29 mouse cellular contexts compared by ENCODE assay signal in genomic region chr1:35992937-35993336, GRCm38 (mm10).
DNase-seq lines count a peak whose midpoint lies in the region; ATAC-seq lines count a peak whose summit lies in the region.
"Had no signal": no experiment of that assay in that cellular context is flagged by ENCODE, and none has a peak within 500 bp of the region (broad histone marks: within the 10 kb centered on the region; RNA-seq: fewer than 3 reads in every experiment).

No protein-coding gene starts in this region.

- H3K9me3 ChIP-seq in forebrain, embryonic 10.5 days, result peaks cover 13% of the 10 kb centered on the region; the same call in 1 of the 2 replicates
- peaks cover 15% of the 10 kb centered on the region; the same call in 1 of the 2 replicates for H3K9me3 ChIP-seq in forebrain, embryonic 13.5 days (replicated peaks)
- H3K9me3 ChIP-seq in embryonic facial prominence, embryonic 10.5 days, result peaks cover 5% of the 10 kb centered on the region
- 0 out of 2 replicates have a peak, but pooled peaks cover 12% of the 10 kb centered on the region for H3K9me3 ChIP-seq in embryonic facial prominence, embryonic 15.5 days (replicated peaks)
- 0 out of 2 replicates have a peak, but pooled peaks cover 7% of the 10 kb centered on the region for H3K9me3 ChIP-seq in limb, embryonic 15.5 days
- H3K9me3 ChIP-seq in heart, embryonic 11.5 days (replicated peaks; ENCODE audit: control insufficient read depth, low read length), result no peaks in the 10 kb centered on the region

- intact Hi-C loops in heart, postnatal 36 days (cut with DNase I), result no loop called here

- H3K4me2 ChIP-seq in forebrain, embryonic 13.5 days, result no peak overlapping the region
- H3K4me2 ChIP-seq in embryonic facial prominence, embryonic 15.5 days (replicated peaks), result no peak overlapping the region
- H3K4me2 ChIP-seq in limb, embryonic 15.5 days, result no peak overlapping the region
- H3K4me2 ChIP-seq in heart, embryonic 11.5 days, result no peak overlapping the region
- H3K4me2 ChIP-seq: hindbrain, embryonic 14.5 days; liver, embryonic 13.5 days; midbrain, embryonic 15.5 days; neural tube, embryonic 15.5 days had no signal

- H3K27ac ChIP-seq in forebrain, embryonic 10.5 days, result 0 out of 2 replicates have a peak overlapping the region, but pooled peaks have one; percentile 36
- H3K27ac ChIP-seq in forebrain, embryonic 13.5 days, result no peak overlapping the region
- H3K27ac ChIP-seq in embryonic facial prominence, embryonic 10.5 days (replicated peaks), result peak overlapping the region; percentile 72
- peak overlapping the region; percentile 82 for H3K27ac ChIP-seq in embryonic facial prominence, embryonic 15.5 days (replicated peaks)
- H3K27ac ChIP-seq in limb, embryonic 15.5 days, result peak overlapping the region; percentile 70
- H3K27ac ChIP-seq in heart, embryonic 11.5 days (ENCODE audit: low read depth, low read length), result no peak overlapping the region
- H3K27ac ChIP-seq: heart, embryonic 10.5 days; hindbrain, embryonic 14.5 days; kidney, postnatal 0 days; liver, embryonic 13.5 days; midbrain, embryonic 15.5 days; neural tube, embryonic 15.5 days had no signal

- H3K9ac ChIP-seq in forebrain, embryonic 13.5 days, result no peak overlapping the region
- no peak overlapping the region for H3K9ac ChIP-seq in embryonic facial prominence, embryonic 15.5 days
- H3K9ac ChIP-seq in limb, embryonic 15.5 days, result no peak overlapping the region
- H3K9ac ChIP-seq in heart, embryonic 11.5 days (ENCODE audit: low read depth, low read length), result no peak overlapping the region
- H3K9ac ChIP-seq: hindbrain, embryonic 14.5 days; liver, embryonic 13.5 days; midbrain, embryonic 15.5 days; neural tube, embryonic 15.5 days had no signal

- H3K36me3 ChIP-seq in forebrain, embryonic 10.5 days (replicated peaks), result no peaks in the 10 kb centered on the region
- H3K36me3 ChIP-seq in forebrain, embryonic 13.5 days (ENCODE audit: poor library complexity, severe bottlenecking), result no peaks in the 10 kb centered on the region
- H3K36me3 ChIP-seq in embryonic facial prominence, embryonic 10.5 days (replicated peaks), result no peaks in the 10 kb centered on the region
- H3K36me3 ChIP-seq in embryonic facial prominence, embryonic 15.5 days, result no peaks in the 10 kb centered on the region
- H3K36me3 ChIP-seq in limb, embryonic 15.5 days, result no peaks in the 10 kb centered on the region
- H3K36me3 ChIP-seq in heart, embryonic 11.5 days (ENCODE audit: control insufficient read depth, insufficient read depth, low read length), result no peaks in the 10 kb centered on the region
- H3K36me3 ChIP-seq: G1E; heart, embryonic 10.5 days; liver, embryonic 13.5 days; midbrain, embryonic 15.5 days; neural tube, embryonic 15.5 days had no signal

- no peak for ATAC-seq in forebrain, embryonic 13.5 days
- no peak for ATAC-seq in embryonic facial prominence, embryonic 15.5 days (ENCODE audit: insufficient number of reproducible peaks, low FRiP score, low TSS enrichment, low read depth)
- no peak for ATAC-seq in limb, embryonic 15.5 days (ENCODE audit: insufficient number of reproducible peaks, low FRiP score, low TSS enrichment, low read depth)
- ATAC-seq in heart, embryonic 11.5 days (replicated peaks; ENCODE audit: insufficient number of reproducible peaks, low FRiP score, low TSS enrichment), result no peak
- ATAC-seq: inflammation-experienced regulatory T-cells, adult 6 months; midbrain, embryonic 15.5 days; Patski had no signal

- WGBS in forebrain, embryonic 10.5 days, result 70% methylated on average over 3 of the region's 3 CpGs
- 74% methylated on average over 3 of the region's 3 CpGs for WGBS in forebrain, embryonic 13.5 days
- 49% methylated on average over 3 of the region's 3 CpGs for WGBS in embryonic facial prominence, embryonic 10.5 days
- WGBS in embryonic facial prominence, embryonic 15.5 days, result 56% methylated on average over 3 of the region's 3 CpGs
- WGBS in limb, embryonic 15.5 days, result 50% methylated on average over 3 of the region's 3 CpGs
- WGBS in heart, embryonic 11.5 days (ENCODE audit: insufficient replicate concordance), result 68% methylated on average over 3 of the region's 3 CpGs

- no peak for DNase-seq in forebrain, embryonic 10.5 days (ENCODE audit: extremely low spot score, low spot score)
- DNase-seq in embryonic facial prominence, embryonic 10.5 days (ENCODE audit: low spot score), result peak; percentile 29
- no peak for DNase-seq in heart, postnatal 36 days
- no peak for DNase-seq in layer of hippocampus, adult 9-11 months
- DNase-seq: adrenal gland, adult 2 months; heart, postnatal 10 days; kidney, adult 18-20 months; left cerebral cortex, postnatal 4 days; liver, embryonic 13.5 days; lung, adult 2 months; lung, postnatal 14 days; right cerebral cortex, adult 18-20 months; right cerebral cortex, postnatal 4 days; thymus, adult 18-20 months; thymus, postnatal 36 days had no signal

- no peak overlapping the region for H3K4me3 ChIP-seq in forebrain, embryonic 10.5 days
- no peak overlapping the region for H3K4me3 ChIP-seq in forebrain, embryonic 13.5 days
- H3K4me3 ChIP-seq in embryonic facial prominence, embryonic 10.5 days, result no peak overlapping the region
- H3K4me3 ChIP-seq in embryonic facial prominence, embryonic 15.5 days (replicated peaks), result no peak overlapping the region
- H3K4me3 ChIP-seq in limb, embryonic 15.5 days, result no peak overlapping the region
- no peak overlapping the region for H3K4me3 ChIP-seq in heart, embryonic 11.5 days (ENCODE audit: low read depth, low read length)
- H3K4me3 ChIP-seq: heart, embryonic 10.5 days; liver, embryonic 13.5 days; megakaryocyte, embryonic 14.5 days; midbrain, embryonic 15.5 days; neural tube, embryonic 15.5 days had no signal

- no peaks in the 10 kb centered on the region for H3K27me3 ChIP-seq in forebrain, embryonic 10.5 days (ENCODE audit: poor library complexity, severe bottlenecking)
- H3K27me3 ChIP-seq in forebrain, embryonic 13.5 days, result no peaks in the 10 kb centered on the region
- H3K27me3 ChIP-seq in embryonic facial prominence, embryonic 10.5 days (replicated peaks; ENCODE audit: low read depth, poor library complexity, severe bottlenecking), result no peaks in the 10 kb centered on the region
- H3K27me3 ChIP-seq in embryonic facial prominence, embryonic 15.5 days, result no peaks in the 10 kb centered on the region
- H3K27me3 ChIP-seq in limb, embryonic 15.5 days, result no peaks in the 10 kb centered on the region
- no peaks in the 10 kb centered on the region for H3K27me3 ChIP-seq in heart, embryonic 11.5 days (ENCODE audit: control insufficient read depth, insufficient read depth, low read length)
- H3K27me3 ChIP-seq: CH12.LX; liver, embryonic 13.5 days; midbrain, embryonic 15.5 days; neural tube, embryonic 15.5 days; Patski had no signal

- H3K4me1 ChIP-seq in forebrain, embryonic 10.5 days, result peaks cover 10% of the 10 kb centered on the region; the same call in 1 of the 2 replicates
- no peaks in the 10 kb centered on the region; the same call in 1 of the 2 replicates for H3K4me1 ChIP-seq in forebrain, embryonic 13.5 days
- peaks cover 23% of the 10 kb centered on the region for H3K4me1 ChIP-seq in embryonic facial prominence, embryonic 10.5 days
- peaks cover 8% of the 10 kb centered on the region for H3K4me1 ChIP-seq in embryonic facial prominence, embryonic 15.5 days
- peaks cover 17% of the 10 kb centered on the region for H3K4me1 ChIP-seq in limb, embryonic 15.5 days
- no peaks in the 10 kb centered on the region for H3K4me1 ChIP-seq in heart, embryonic 11.5 days (ENCODE audit: control insufficient read depth, insufficient read depth, low read length)
- H3K4me1 ChIP-seq: liver, embryonic 13.5 days; midbrain, embryonic 15.5 days; neural tube, embryonic 15.5 days had no signal

Comparison
In these comparisons a context has a peak if more than half of its experiments do, and no peak if none do; other contexts are left out.
1. H3K27ac ChIP-seq: peak in forebrain, embryonic 10.5 days (single experiment), embryonic facial prominence, embryonic 10.5 days (single experiment), embryonic facial prominence, embryonic 15.5 days (single experiment) and limb, embryonic 15.5 days (single experiment); none in forebrain, embryonic 13.5 days (single experiment) and heart, embryonic 11.5 days (single experiment).